Mouse (Mus musculus): ENCODE measurements around the gene Dmgdh.

The Dmgdh gene

DNA sequence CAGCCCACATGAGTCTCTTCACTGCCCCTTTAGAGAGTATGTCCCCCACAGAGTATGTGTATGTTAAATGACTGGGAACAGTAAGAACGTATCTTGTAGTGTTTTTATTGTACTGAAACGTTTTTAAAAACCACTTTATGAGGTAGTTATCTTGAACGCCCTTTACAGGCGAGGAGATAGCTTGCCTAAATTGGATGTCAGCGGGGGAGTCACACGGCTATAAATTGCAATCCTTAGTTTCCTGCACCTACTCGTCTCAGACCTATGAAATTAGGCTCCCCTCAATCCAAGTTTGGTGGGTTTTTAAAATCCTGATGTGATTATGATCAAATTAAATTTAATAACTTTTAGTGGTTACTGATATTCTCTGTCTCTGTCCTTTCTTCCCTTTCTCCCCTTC is 98.6 kb downstream of the Dmgdh start:
- H3K36me3 ChIP-seq (ENCODE audit: control insufficient read depth, insufficient read depth, low read length, poor library complexity, severe bottlenecking), result no peaks in the 10 kb centered on the region
- DNase-seq (ENCODE audit: low read depth, low spot score), result no peak
- H3K27me3 ChIP-seq (ENCODE audit: control insufficient read depth, insufficient read depth, low read length, poor library complexity, severe bottlenecking), result no peaks in the 10 kb centered on the region

DNA sequence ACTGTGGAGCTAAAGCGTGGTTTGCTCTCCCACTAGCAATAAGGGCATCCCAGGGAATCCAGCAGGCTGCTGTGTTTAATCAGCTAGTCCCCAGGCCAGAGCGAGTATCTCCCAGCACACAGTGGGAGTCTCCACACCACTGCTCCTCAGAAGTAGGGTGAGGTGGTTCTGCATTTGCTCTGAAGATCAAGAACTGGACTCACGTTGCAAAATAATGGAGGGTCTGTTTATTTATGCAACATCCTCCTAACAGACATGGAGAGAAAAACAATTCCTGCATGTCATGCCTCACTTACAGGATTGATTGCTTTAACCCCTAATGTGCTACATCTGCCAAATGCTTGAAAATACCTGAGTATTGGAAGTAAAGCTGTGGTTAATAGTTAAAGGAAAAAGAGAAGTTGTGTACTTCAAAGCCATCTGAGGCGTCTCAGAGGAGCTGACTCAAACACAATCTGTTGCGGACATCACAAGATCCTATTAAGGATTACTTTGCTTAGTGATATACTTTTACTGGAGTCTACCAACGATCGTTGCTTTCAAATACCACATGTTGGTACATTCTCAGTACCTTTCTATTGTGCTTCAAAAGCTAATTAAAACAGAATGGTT is 99.6 kb downstream of the Dmgdh start:
- Histone ChIP-seq H3K27me3 (ENCODE audit: control insufficient read depth, insufficient read depth, low read length, poor library complexity, severe bottlenecking) (no peaks in the 10 kb centered on the region), H3K36me3 (ENCODE audit: control insufficient read depth, insufficient read depth, low read length, poor library complexity, severe bottlenecking) (no peaks in the 10 kb centered on the region)
- DNase-seq (ENCODE audit: low read depth, low spot score), result no peak

DNA sequence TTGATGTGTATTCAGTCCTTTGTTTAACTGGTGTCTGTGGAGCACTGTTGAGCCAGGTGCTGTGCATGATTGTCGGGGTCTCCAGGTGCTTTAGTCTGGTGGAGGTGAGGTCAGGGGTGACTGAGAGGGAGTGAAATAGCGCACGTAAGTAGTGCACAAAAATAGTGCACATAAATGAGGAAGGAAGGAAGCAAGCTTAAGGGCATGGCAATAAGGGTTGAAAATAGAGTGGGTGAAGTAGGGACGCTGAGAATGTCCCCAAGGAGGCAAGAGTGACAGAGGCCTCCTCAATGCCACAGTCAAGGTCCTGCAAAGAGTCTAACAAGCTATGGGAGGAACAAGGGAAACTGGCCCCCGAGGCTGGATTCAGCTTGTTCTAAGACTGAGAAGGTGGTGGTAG is 108.6 kb downstream of the Dmgdh start:
- peak; percentile 21 for DNase-seq (ENCODE audit: low read depth, low spot score)

DNA sequence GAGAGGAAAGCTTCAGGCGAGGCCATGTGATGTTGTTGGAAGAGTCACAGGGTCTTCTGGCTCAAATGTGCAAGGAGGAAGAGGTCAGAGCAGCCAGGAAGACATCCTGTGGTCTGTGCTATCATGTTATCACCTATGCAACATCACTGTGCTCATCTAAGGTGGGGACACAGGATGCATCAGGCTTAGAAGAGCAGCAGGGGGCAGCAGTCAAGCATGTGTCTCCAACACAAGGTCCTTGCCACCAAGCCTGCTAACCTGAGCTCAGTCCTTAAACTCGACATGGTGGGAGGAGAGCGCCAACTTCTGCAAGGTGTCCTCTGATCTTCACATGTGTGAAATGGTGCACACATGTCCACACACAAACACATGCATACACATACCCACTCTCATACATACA is 111.1 kb downstream of the Dmgdh start:
- peak; percentile 59 for DNase-seq (ENCODE audit: low read depth, low spot score)
- Histone ChIP-seq H3K36me3 (ENCODE audit: control insufficient read depth, insufficient read depth, low read length, poor library complexity, severe bottlenecking) (no peaks in the 10 kb centered on the region), H3K27me3 (ENCODE audit: control insufficient read depth, insufficient read depth, low read length, poor library complexity, severe bottlenecking) (no peaks in the 10 kb centered on the region)

More for the DNA sequence above, 108.6 kb downstream of the Dmgdh start:
- Histone ChIP-seq H3K36me3 (ENCODE audit: control insufficient read depth, insufficient read depth, low read length, poor library complexity, severe bottlenecking) (no peaks in the 10 kb centered on the region), H3K27me3 (ENCODE audit: control insufficient read depth, insufficient read depth, low read length, poor library complexity, severe bottlenecking) (no peaks in the 10 kb centered on the region)

DNA sequence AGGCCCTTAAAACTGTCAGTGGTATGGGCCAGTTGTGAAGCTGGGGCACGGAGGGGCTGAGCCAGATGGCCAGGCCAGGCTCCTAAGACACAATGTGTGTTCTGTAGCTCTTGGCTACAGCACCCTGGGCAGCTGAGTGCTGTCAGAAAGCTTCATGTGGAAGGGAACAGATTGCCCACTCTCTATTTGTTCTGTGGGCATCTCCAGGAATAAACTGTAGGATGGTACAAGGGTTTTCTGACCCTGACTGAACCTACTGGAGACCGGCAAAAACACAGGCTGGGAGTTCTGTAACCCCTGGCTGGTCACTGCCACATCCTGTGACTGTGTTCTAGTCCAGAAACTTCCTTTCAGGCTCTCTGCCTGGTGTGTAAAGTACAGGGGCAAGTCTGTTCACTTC is 111.8 kb downstream of the Dmgdh start:
- DNase-seq (ENCODE audit: low read depth, low spot score), result no peak
- Histone ChIP-seq H3K36me3 (ENCODE audit: control insufficient read depth, insufficient read depth, low read length, poor library complexity, severe bottlenecking) (no peaks in the 10 kb centered on the region), H3K27me3 (ENCODE audit: control insufficient read depth, insufficient read depth, low read length, poor library complexity, severe bottlenecking) (no peaks in the 10 kb centered on the region)

DNA sequence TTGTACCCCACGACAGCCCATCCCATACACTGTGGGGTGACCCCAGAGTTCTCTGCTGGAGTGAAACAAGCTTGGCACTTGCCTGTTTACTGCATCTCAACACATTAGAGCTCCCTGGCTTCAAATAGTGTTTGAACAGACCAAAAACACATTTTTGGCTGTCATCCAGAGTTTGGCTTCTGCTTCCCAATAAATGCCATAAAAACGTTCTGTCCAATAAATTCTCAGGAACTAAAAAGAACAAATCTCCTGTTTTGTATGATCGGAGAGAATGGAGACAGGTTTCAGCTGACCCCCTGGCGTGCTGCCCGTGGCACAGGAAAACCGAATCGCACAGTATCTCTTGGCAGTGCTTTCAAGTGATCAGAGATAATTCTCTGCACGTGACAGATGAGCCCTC is 113.4 kb downstream of the Dmgdh start:
- Histone ChIP-seq H3K36me3 (ENCODE audit: control insufficient read depth, insufficient read depth, low read length, poor library complexity, severe bottlenecking) (no peaks in the 10 kb centered on the region), H3K27me3 (ENCODE audit: control insufficient read depth, insufficient read depth, low read length, poor library complexity, severe bottlenecking) (no peaks in the 10 kb centered on the region)
- DNase-seq (ENCODE audit: low read depth, low spot score), result no peak

DNA sequence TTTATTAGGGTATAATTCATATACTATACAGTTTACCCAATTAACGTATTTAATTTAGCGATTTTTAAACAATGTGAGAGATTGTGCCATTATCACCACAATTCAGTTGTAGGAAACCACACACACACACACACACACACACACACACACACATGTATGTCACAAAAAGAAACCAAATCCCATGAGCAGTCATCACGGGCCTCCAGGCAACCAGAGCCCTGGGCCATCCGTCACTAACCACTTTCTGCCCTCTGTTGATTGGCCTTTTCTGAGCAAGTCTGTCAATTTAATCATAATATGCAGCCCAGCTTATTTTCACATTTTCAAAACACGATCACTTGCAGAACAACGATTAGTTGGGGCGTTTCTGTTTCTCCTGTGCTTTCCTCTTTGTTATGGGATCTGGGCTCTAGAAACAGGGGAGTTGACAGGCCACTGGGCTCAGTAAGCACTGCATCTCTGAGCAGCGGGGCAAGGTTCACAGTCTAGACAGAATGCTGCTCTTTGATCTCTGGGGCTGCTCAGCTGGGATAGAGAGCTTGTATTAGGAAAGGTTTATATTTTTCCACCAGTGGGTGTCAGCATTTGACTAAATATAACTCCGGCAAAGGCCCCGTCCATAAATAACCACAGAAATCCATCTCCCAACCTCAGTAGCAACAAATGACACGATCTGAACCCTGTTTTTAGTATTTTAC is 118.9 kb downstream of the Dmgdh start:
- no peaks in the 10 kb centered on the region for H3K27me3 ChIP-seq (ENCODE audit: control insufficient read depth, insufficient read depth, low read length, poor library complexity, severe bottlenecking)
- DNase-seq (ENCODE audit: low read depth, low spot score), result peak; percentile 35
- H3K36me3 ChIP-seq (ENCODE audit: control insufficient read depth, insufficient read depth, low read length, poor library complexity, severe bottlenecking), result 0 out of 2 replicates have a peak, but pooled peaks cover 1% of the 10 kb centered on the region

DNA sequence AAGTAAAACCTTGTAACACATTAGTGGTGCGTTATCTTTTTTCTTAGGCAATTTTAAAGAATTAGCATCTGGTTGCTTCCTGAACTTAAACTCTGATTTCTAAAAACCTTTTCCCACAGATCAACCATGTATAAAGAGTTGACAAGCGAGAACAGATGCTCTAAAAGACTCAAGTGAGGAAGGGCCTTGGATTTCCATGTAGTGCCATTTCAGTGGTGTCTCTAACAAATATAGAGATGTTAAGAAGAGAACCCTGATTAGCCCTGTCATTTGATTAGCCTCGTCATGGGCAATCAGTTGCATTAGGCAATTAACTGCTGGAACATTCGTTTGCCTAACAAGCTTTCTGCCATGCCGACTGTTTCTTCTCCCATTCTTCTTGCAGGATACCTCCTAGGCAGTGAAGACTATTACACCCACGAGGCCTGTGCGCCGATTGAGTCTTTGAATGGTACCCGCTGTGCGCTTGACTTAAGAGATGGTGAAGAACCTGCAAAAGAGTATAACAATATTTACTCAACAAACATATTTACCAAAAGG is 119.5 kb downstream of the Dmgdh start:
- DNase-seq (ENCODE audit: low read depth, low spot score), result no peak
- H3K27me3 ChIP-seq (ENCODE audit: control insufficient read depth, insufficient read depth, low read length, poor library complexity, severe bottlenecking), result no peaks in the 10 kb centered on the region
- 0 out of 2 replicates have a peak, but pooled peaks cover 1% of the 10 kb centered on the region for H3K36me3 ChIP-seq (ENCODE audit: control insufficient read depth, insufficient read depth, low read length, poor library complexity, severe bottlenecking)

DNA sequence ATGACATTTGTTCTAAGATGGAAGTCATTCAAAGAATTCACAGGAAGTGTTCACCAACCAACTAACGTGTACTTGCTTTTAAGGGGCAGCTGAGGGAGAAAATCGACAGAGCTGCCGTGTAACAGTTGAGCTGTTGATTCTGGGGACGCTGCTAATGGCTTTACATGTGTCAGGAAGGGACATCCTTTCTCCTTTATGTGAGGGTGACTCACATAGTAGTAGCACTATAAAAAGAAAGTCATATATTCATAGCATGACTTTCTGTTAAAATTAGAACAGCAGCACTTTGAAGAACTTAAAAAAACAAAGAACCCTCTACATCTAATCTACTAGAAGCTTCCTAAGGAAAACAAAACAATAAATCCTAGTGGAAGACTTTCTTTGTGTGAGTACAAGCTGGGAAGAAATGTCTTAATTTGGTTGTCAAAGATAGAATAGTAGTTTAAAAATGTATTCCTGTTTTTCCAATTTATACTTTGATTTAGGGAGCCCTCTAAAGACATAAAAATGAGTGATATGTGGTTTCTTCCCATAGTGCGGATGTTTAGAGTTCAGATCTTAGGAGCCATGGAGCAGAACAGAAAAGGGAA is 122.9 kb downstream of the Dmgdh start:
- DNase-seq (ENCODE audit: low read depth, low spot score), result no peak
- Histone ChIP-seq H3K27me3 (ENCODE audit: control insufficient read depth, insufficient read depth, low read length, poor library complexity, severe bottlenecking) (no peaks in the 10 kb centered on the region), H3K36me3 (ENCODE audit: control insufficient read depth, insufficient read depth, low read length, poor library complexity, severe bottlenecking) (0 out of 2 replicates have a peak, but pooled peaks cover 1% of the 10 kb centered on the region)
